Mouse (Mus musculus): ENCODE data around the gene Syt5.

DNA sequence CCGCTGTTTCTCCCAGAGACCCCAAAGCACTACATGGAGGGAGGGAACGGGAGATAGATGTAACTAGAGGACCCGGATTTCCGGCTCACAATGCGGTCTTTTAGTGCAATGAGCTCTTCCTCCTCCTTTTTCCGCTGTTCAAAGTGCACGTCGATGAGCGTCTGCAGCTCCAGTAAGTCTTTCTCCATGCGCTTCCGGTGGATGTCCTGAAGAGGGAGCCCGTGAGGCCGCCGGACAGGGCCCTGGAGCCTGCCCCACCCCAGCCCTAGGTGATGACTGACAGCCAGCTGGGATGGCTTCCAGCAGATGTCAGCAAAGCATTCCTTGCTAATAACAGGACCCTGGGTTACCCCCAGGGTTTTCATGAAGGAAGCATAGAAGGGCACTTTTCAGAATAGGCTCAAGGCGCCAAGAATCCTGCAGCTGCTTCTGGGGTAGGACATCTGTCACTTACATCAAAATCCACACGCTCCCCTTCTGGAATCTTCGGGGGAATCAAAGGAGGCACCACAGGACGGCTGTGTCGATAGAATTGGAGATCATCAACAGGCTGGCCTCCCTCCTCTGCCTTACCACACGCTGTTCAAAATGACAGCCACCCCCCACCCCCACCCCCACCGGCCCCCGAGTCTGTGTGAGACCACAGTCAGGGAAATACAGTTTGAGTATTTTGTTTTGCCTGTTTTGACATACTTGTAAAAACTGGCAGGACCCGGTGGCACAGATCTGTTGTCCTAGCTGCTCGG lies 37.3 kb downstream of the Syt5 start:
- TF ChIP-seq CTCF (IDR thresholded peaks at IDR 0.05 in 2 of 3, conservative IDR thresholded peaks at IDR 0.05 in 1 of 3; ENCODE audit: control insufficient read depth in 1 of 3, insufficient read depth in 1 of 3, low read depth in 2 of 3, low read length in 3 of 3, poor library complexity in 1 of 3, severe bottlenecking in 1 of 3) (peak; percentile 63 to 83 (median 64); a peak in 5 of 6 replicates), MAX (IDR thresholded peaks at IDR 0.05; ENCODE audit: low read length) (no peak), HCFC1 (IDR thresholded peaks at IDR 0.05; ENCODE audit: low read depth, low read length) (no peak), MEF2A (IDR thresholded peaks at IDR 0.05; ENCODE audit: extremely low read depth, insufficient replicate concordance, low read depth, low read length, poor library complexity, severe bottlenecking) (no peak), KAT2A (conservative IDR thresholded peaks at IDR 0.05; ENCODE audit: low read depth, low read length) (no peak), E2F4 (IDR thresholded peaks at IDR 0.05; ENCODE audit: borderline replicate concordance, low read depth, low read length) (no peak), USF2 (IDR thresholded peaks at IDR 0.05; ENCODE audit: borderline replicate concordance in 1 of 2, insufficient read depth in 1 of 2, low read depth in 1 of 2, low read length in 2 of 2) (no peak), TCF12 (IDR thresholded peaks at IDR 0.05; ENCODE audit: low read depth, low read length) (no peak), EP300 (IDR thresholded peaks at IDR 0.05; ENCODE audit: low read depth in 1 of 2, low read length in 2 of 2) (no peak), MXI1 (IDR thresholded peaks at IDR 0.05; ENCODE audit: low read depth, low read length) (no peak), GABPA (IDR thresholded peaks at IDR 0.05; ENCODE audit: low read depth, low read length) (no peak), TBP (IDR thresholded peaks at IDR 0.05; ENCODE audit: low read depth, low read length) (no peak), BHLHE40 (IDR thresholded peaks at IDR 0.05; ENCODE audit: borderline replicate concordance, low read depth, low read length) (no peak)
